Mouse (Mus musculus): Measurements from ENCODE around the gene Psg18.
"Not testable (repeated sequence)": the region's sequence is repeated elsewhere in the genome, so short reads cannot be mapped to it uniquely, and the experiment has no call there.

The Psg18 gene

DNA sequence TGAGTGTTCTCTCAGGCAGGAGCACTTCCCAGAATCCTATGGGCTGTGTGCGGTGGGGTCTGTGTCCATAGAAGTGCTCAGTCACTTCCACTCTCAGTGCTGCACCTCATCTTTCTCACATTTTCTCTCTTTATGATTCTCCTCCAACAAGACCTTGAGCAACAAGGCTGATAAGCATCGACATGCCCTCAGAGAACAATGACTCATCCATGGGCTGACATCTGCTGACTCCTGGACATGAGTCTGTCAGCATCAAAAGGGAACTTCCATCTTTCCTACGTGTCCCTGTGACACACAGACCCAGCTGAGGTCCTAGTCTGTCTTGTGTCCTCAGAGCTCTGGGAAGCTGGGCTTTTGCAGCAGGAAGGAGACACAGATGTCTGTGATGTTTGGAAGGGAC, at the start of gene Psg18:
Gene Psg18 (minus strand): TSS at position 101 of the 400 bp plus-strand sequence.
- not testable (repeated sequence) for DNase-seq (ENCODE audit: low spot score)

DNA sequence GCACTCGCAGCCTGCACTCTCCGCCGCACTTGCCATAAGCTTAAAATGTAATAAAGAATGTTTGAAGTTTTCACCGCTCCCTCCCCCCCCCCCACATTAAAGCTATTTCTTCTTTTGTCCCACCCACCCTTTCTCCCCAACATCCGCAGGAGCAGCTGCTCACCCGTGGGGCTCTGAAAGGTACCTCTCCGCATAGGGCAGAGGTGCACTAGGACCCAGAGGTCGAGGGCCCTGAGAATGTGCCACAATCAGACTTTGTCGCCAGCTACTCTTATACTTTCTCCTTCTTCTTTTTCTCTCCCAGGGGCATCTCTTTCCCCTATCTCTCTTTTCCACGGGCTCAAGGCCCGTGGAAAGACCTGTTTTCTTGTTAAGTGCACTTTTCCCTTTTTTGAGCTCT, 48.6 kb upstream of the Psg18 start:
- no peak for DNase-seq (ENCODE audit: low spot score)

DNA sequence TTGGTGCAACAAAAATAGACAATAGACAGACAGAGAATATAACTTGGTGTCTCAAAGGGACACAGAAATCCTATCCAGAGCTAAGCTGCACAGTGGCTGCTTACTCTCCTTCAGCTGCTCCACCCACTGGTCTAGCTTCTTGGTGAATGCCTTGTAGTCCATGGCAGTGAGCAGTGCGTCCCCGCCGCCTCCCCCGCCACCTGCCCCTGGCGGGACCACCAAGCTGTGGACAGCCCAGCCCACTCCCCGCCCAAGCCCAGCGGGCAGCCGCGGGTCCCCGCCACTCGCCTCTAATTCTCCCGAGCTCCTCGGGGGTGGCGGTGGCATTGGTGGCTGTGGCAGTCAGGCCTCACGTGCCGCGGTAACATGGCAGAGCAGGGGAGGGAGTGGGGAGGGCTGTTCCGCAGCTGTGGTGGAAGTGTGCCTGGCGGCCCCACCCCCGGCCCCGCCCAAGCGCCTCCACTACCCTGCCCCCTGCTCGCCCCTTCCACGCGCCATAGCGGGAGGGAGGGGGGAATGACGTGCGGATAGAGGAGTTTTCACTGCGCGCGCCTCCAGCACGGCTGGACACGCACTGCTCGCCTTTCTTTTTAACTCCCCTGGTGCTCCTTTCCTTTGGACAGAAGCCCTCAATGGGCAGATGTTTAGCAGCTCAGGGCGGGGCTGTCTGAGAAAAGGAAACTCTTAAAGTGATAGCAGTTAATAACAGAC, 47.9 kb upstream of the Psg18 start:
- DNase-seq (ENCODE audit: low spot score): no peak

DNA sequence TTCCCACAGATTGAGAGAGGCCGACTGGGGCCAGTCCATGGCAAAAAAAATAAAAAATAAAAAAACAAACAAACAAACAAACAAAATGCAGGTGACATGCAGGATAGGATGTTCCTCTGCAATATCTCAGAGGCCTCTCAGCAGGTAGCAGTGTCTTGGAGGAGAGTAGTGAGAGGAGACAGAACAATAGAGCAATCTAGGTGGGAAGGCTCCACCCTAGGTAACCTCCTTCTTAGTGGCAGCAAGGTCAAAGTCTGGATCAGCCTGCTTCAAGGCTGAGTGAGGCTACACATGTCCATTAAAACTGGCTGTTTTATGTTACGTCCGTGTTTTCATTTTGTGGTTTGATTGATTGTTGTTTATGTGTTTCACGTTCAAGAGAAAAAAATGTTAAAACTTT, 36.7 kb upstream of the Psg18 start:
- not testable (repeated sequence) for DNase-seq (ENCODE audit: low spot score)

DNA sequence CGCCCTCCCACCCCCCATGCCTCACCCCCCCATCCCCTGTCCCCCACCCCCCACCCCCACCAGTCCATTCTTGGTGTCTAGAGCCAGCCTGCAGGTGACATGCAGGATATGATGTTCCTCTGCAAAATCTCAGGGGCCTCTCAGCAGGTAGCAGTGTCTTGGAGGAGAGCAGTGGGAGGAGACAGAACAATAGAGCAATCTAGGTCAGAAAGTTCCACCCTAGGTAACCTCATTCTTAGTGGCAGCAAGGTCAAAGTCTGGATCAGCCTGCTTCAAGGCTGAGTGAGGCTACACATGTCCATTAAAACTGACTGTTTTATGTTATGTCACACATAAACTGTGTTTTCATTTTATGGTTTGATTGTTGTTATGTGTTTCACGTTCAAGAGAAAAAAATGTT, 23.5 kb upstream of the Psg18 start:
- no peak for DNase-seq (ENCODE audit: low spot score)

DNA sequence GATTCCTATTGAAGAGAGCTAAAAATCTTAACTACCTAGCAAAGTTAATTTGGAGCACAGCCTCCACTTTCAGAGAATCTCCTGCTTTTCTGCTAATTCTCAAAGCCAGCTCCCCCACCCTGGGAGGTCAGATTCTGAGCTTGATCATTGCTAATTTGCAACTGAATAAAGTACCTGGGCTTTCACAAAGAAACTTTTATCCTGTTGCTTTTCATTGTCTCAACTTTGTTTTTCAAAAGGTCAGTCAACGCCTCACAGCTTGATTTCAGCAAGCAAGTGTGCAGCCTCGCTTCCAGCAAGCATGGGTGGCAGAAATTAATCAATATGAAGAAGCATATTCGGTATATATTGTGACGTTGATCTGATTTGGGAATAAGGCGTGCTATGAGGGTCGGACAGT, 19.4 kb downstream of the Psg18 start:
- not testable (repeated sequence) for DNase-seq (ENCODE audit: low spot score)

Data from testis, postnatal 14 days (tissue).